Mouse (Mus musculus): ENCODE results near the gene Ralgapa2. TPM values are rescaled to one million over a fixed set of nuclear protein-coding genes. Genes with fewer than 3 reads are reported as not detected.

The Ralgapa2 gene
- total RNA-seq, 4 experiments from 2014 or later = 38.6 to 45.9 (median 41.2) TPM

- DNase-seq (ENCODE audit: low spot score) = no peak
Measured at GRCm38 (mm10) chr2:146428751-146429150, 83.4 kb downstream of the Ralgapa2 start.

GRCm38 (mm10) chr2:146427380-146427779, 84.8 kb downstream of the Ralgapa2 start:
- peak; percentile 35 for DNase-seq (ENCODE audit: low spot score)

- no peak for DNase-seq (ENCODE audit: low spot score)
Measured at GRCm38 (mm10) chr2:146426321-146426720, 85.8 kb downstream of the Ralgapa2 start.

GRCm38 (mm10) chr2:146425235-146425634, 86.9 kb downstream of the Ralgapa2 start:
- no peak for DNase-seq (ENCODE audit: low spot score)

GRCm38 (mm10) chr2:146423710-146424301, 88.3 kb downstream of the Ralgapa2 start:
- DNase-seq (ENCODE audit: low spot score) = no peak

GRCm38 (mm10) chr2:146423032-146423691, 89.0 kb downstream of the Ralgapa2 start:
- no peak for DNase-seq (ENCODE audit: low spot score)

- DNase-seq (ENCODE audit: low spot score) = no peak
Measured at GRCm38 (mm10) chr2:146416283-146416682, 95.9 kb downstream of the Ralgapa2 start.

- DNase-seq (ENCODE audit: low spot score) = peak; percentile 58
Measured at GRCm38 (mm10) chr2:146414484-146415291, 97.5 kb downstream of the Ralgapa2 start.

- no peak for DNase-seq (ENCODE audit: low spot score)
Measured at GRCm38 (mm10) chr2:146412733-146413132, 99.4 kb downstream of the Ralgapa2 start.

- DNase-seq (ENCODE audit: low spot score) = no peak
Measured at GRCm38 (mm10) chr2:146411904-146412303, 100.2 kb downstream of the Ralgapa2 start.

- no peak for DNase-seq (ENCODE audit: low spot score)
Measured at GRCm38 (mm10) chr2:146407078-146407477, 105.1 kb downstream of the Ralgapa2 start.

GRCm38 (mm10) chr2:146401588-146401987, 110.6 kb downstream of the Ralgapa2 start:
- no peak for DNase-seq (ENCODE audit: low spot score)

- DNase-seq (ENCODE audit: low spot score) = no peak
Measured at GRCm38 (mm10) chr2:146400738-146401137, 111.4 kb downstream of the Ralgapa2 start.

- no peak for DNase-seq (ENCODE audit: low spot score)
Measured at GRCm38 (mm10) chr2:146398211-146398865, 113.8 kb downstream of the Ralgapa2 start.

GRCm38 (mm10) chr2:146387211-146387610, 124.9 kb downstream of the Ralgapa2 start:
- no peak for DNase-seq (ENCODE audit: low spot score)

GRCm38 (mm10) chr2:146384582-146384981, 127.6 kb downstream of the Ralgapa2 start:
- DNase-seq (ENCODE audit: low spot score) = no peak

GRCm38 (mm10) chr2:146376293-146376692, 135.9 kb downstream of the Ralgapa2 start:
- no peak for DNase-seq (ENCODE audit: low spot score)

- no peak for DNase-seq (ENCODE audit: low spot score)
Measured at GRCm38 (mm10) chr2:146366098-146366497, 146.0 kb downstream of the Ralgapa2 start.

- no peak for DNase-seq (ENCODE audit: low spot score)
Measured at GRCm38 (mm10) chr2:146365368-146365983, 146.7 kb downstream of the Ralgapa2 start.

GRCm38 (mm10) chr2:146363483-146363882, 148.7 kb downstream of the Ralgapa2 start:
- DNase-seq (ENCODE audit: low spot score) = no peak

GRCm38 (mm10) chr2:146362932-146363331, 149.2 kb downstream of the Ralgapa2 start:
- DNase-seq (ENCODE audit: low spot score) = no peak

GRCm38 (mm10) chr2:146361969-146362368, 150.2 kb downstream of the Ralgapa2 start:
- DNase-seq (ENCODE audit: low spot score) = no peak
